In the genomic region with DNA sequence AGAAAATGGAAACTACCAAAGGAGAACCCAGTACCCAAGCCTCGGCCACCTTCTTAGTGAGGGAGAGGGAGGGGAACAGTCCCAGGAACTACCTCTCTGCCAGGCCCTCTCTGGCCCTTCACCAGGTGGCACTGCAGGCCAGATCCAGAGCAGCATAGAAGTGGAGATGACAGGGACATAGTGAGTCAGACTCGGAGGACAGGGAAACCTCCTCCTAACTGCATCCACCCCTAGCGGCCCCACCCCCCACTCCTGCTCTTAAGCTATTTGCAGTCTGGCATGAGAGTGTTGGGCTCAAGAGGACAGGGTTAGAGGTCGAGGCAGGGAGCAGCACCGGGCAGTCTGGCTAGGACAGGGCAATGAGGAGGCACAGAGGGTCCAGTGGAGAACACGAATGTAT, we compare ENCODE assay signal across 13 mouse cellular contexts. TPM values are rescaled to one million over a fixed set of nuclear protein-coding genes. Genes with fewer than 3 reads are reported as not detected.
A peak's percentile ranks its signal among the peaks of the same experiment; 100 is the strongest.
DNase-seq lines count a peak whose midpoint lies in the region; ATAC-seq and TF ChIP-seq lines count a peak whose summit lies in the region.
"Had no signal": no experiment of that assay in that cellular context is flagged by ENCODE, and none has a peak within 500 bp of the region (broad histone marks: within the 10 kb centered on the region; RNA-seq: fewer than 3 reads in every experiment).

No protein-coding gene starts in this region.

- TF ChIP-seq CTCF in embryonic fibroblast, embryonic 13.5 days (IDR thresholded peaks at IDR 0.05; ENCODE audit: borderline replicate concordance, insufficient read depth, low read length) = peak; percentile 31; the same call in 1 of the 2 replicates

- TF ChIP-seq POLR2A in embryonic fibroblast, embryonic 13.5 days (IDR thresholded peaks at IDR 0.05; ENCODE audit: low read depth, low read length) = no peak

- no peak overlapping the region for H3K27ac ChIP-seq in embryonic fibroblast, embryonic 13.5 days (ENCODE audit: insufficient read depth, low read length)
- H3K27ac ChIP-seq: forebrain, embryonic 13.5 days; lung, embryonic 15.5 days had no signal

- intact Hi-C loops in heart, postnatal 25 days (cut with DNase I) = no loop called here

- 0 out of 2 replicates have a peak, but pooled peaks cover 2% of the 10 kb centered on the region for H3K4me1 ChIP-seq in embryonic fibroblast, embryonic 13.5 days (ENCODE audit: control insufficient read depth, insufficient read depth, low read length)

- no peak for ATAC-seq in megakaryocyte-erythroid progenitor cell, adult 5-6 weeks (replicated peaks; ENCODE audit: low FRiP score, low TSS enrichment, poor library complexity, severe bottlenecking)
- ATAC-seq: forebrain, embryonic 13.5 days had no signal

- DNase-seq in heart, postnatal 4 days = peak; percentile 36
- no peak for DNase-seq in heart, postnatal 25 days (ENCODE audit: low spot score)
- peak; percentile 28 for DNase-seq in retina, postnatal 1 day
- DNase-seq in retina, embryonic 14.5 days (ENCODE audit: low spot score) = no peak
- peak; percentile 83 for DNase-seq in yolk sac, embryonic 10.5 days (ENCODE audit: low spot score)
- no peak for DNase-seq in cerebellum, postnatal 14 days
- DNase-seq: gastrocnemius, postnatal 10 days; kidney, adult 8-10 months; thymus, adult 18-20 months had no signal

- H3K4me3 ChIP-seq in embryonic fibroblast, embryonic 13.5 days (ENCODE audit: insufficient read depth, low read length) = no peak overlapping the region
- H3K4me3 ChIP-seq: forebrain, embryonic 13.5 days; lung, embryonic 15.5 days had no signal

RNA-seq across cellular contexts. Expression of a gene that starts 2.6 kb away (rescaled TPM):
- total RNA-seq in heart, postnatal 4 days (2021) = 1 to 10 TPM in 1 of 2 experiments, under 1 TPM in 1; 0.92 to 1.3 TPM
- total RNA-seq in heart, postnatal 25 days (2021) = under 1 TPM; 0.20 to 0.31 TPM
- 0.63 TPM in 1 of 2 replicates, not detected in the other for polyA plus RNA-seq in embryonic fibroblast, embryonic 13.5 days (2011; ENCODE audit: insufficient read length, low read depth, missing spikeins)
- total RNA-seq in megakaryocyte-erythroid progenitor cell, adult 5-6 weeks (2014; fragmentation: Nextera tagmentation) = not detected in 2 replicates
- not detected in 2 replicates for total RNA-seq in megakaryocyte-erythroid progenitor cell, adult 5-6 weeks (2017)

RNA-seq across cellular contexts. Expression of a gene that starts 15.5 kb away (rescaled TPM):
- total RNA-seq in heart, postnatal 4 days (2021) = 100 to 1,000 TPM; 177 to 178 TPM
- 100 to 1,000 TPM; 118 to 144 TPM for total RNA-seq in heart, postnatal 25 days (2021)
- 217 and 303 TPM in 2 replicates for polyA plus RNA-seq in embryonic fibroblast, embryonic 13.5 days (2011; ENCODE audit: insufficient read length, low read depth, missing spikeins)
- total RNA-seq in megakaryocyte-erythroid progenitor cell, adult 5-6 weeks (2014; fragmentation: Nextera tagmentation) = 5.3 and 13.3 TPM in 2 replicates
- 6.2 and 9.7 TPM in 2 replicates for total RNA-seq in megakaryocyte-erythroid progenitor cell, adult 5-6 weeks (2017)

Comparison
In these comparisons a context has a peak if more than half of its experiments do, and no peak if none do; other contexts are left out.
1. DNase-seq: peak in heart, postnatal 4 days (single experiment), retina, postnatal 1 day (single experiment) and yolk sac, embryonic 10.5 days (single experiment); none in heart, postnatal 25 days (single experiment), retina, embryonic 14.5 days (single experiment) and cerebellum, postnatal 14 days (0 of 2).
2. RNA of a gene that starts 15.5 kb away (total RNA-seq): 177 to 178 TPM in heart, postnatal 4 days and 118 to 144 TPM in heart, postnatal 25 days; 5.3 to 13.3 TPM in megakaryocyte-erythroid progenitor cell, adult 5-6 weeks; every median in the first group is over 4 times any median in the second.